Mouse (Mus musculus): ENCODE data around the gene Eps8l3. TPM values are rescaled to one million over a fixed set of nuclear protein-coding genes. Genes with fewer than 3 reads are reported as not detected.

The Eps8l3 gene
- polyA plus RNA-seq, 1 experiment from 2014 or later = not detected

DNA sequence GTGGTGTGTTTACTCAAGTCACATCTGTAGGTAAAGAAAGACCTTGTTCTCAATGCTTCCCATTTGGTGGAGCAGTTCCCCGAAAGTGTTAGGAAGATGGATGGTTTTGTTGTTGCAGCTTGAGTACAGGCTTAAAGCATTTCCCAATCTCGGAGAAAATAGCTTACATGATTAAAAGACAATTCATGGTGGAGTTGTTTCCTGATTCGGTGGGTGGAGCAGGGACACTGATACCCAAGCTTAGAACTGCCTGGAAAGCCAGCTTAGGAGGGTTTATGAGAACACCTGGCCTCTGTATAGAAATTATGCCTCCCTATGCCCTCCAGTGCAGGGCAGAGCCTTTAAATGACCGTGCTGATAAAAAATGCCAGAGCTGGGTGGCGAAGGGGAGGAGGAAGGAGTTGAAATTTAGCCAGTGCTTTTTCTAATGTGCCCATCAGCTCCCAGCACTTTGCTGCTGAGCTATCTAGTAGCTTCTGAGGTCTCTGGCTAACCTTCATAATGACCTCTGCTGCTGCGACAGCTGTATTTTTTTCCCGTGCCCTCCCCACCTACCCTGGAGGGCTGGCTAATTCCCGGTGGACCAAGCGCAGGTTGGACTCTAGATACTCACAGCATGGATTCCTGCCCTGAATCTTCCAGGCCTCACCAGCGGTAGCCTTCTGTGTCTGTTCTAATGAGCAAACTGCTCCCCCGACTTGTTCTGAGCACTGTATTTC is 24.1 kb downstream of the Eps8l3 start:
- H3K4me3 ChIP-seq (replicated peaks) = no peak overlapping the region
- H3K9me3 ChIP-seq (replicated peaks) = no peaks in the 10 kb centered on the region
- no peak overlapping the region for H3K27ac ChIP-seq
- no peak overlapping the region for H3K9ac ChIP-seq
- DNase-seq = no peak
- peaks cover 26% of the 10 kb centered on the region for H3K4me1 ChIP-seq (replicated peaks)
- no peaks in the 10 kb centered on the region for H3K27me3 ChIP-seq
- ATAC-seq (ENCODE audit: low read depth) = no peak
- H3K4me2 ChIP-seq = no peak overlapping the region
- peaks cover 17% of the 10 kb centered on the region for H3K36me3 ChIP-seq
- WGBS (ENCODE audit: insufficient replicate concordance) = 70% methylated on average over 11 of the region's 11 CpGs

DNA sequence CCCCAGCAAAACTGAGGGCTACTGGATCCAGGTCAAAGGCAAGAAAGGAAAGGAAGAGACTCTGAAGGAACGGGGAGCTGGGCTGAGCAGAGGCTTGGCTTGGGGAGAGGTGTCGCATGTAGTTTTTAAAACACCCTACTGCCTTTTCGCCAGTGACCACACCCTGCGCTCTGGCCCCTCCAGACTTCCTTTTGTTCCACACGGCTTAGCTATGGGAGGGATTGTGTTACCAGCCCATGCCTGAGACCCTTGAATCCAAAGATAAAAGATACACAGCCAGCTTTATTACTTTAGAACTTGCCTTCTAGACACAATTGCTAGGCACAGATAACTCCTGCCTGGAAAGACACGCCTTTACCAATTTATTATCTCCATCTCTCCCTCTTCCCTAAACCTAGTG is 28.9 kb downstream of the Eps8l3 start:
- peaks cover 25% of the 10 kb centered on the region for H3K4me1 ChIP-seq (replicated peaks)
- no peaks in the 10 kb centered on the region for H3K36me3 ChIP-seq
- no peak overlapping the region; the same call in 1 of the 2 replicates for H3K27ac ChIP-seq
- ATAC-seq (ENCODE audit: low read depth) (peak; percentile 79), DNase-seq (peak; percentile 15)
- WGBS (ENCODE audit: insufficient replicate concordance) = 16% methylated on average over 6 of the region's 6 CpGs
- H3K4me2 ChIP-seq = peak overlapping the region; percentile 19
- H3K4me3 ChIP-seq (replicated peaks) = no peak overlapping the region
- H3K9me3 ChIP-seq (replicated peaks) = no peaks in the 10 kb centered on the region
- H3K9ac ChIP-seq = no peak overlapping the region
- no peaks in the 10 kb centered on the region for H3K27me3 ChIP-seq

DNA sequence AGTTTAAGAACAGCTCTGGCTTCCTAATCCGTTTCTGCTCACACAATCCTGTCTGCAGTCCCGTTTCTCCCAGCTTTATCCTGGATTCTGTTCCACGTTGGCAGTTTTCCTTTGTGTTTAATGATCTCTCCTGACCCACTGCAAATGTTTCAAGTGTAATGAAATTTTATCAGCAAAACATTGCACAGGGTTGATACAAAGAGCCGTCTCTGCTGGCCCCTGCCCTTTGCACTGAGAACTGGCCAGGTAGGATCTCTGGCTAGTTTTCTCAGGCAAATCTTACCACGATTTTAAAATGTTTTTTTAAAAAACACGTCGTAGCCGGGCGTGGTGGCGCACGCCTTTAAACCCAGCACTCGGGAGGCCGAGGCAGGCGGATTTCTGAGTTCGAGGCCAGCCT is 39.6 kb downstream of the Eps8l3 start:
- no peak overlapping the region for H3K4me2 ChIP-seq
- peaks cover 5% of the 10 kb centered on the region; the same call in 1 of the 2 replicates for H3K27me3 ChIP-seq
- WGBS (ENCODE audit: insufficient replicate concordance) = 79% methylated on average over 15 of the region's 15 CpGs
- H3K4me3 ChIP-seq (replicated peaks) = no peak overlapping the region
- H3K36me3 ChIP-seq = no peaks in the 10 kb centered on the region
- ATAC-seq (ENCODE audit: low read depth) (no peak), DNase-seq (no peak)
- H3K9ac ChIP-seq = no peak overlapping the region
- no peak overlapping the region for H3K27ac ChIP-seq
- H3K9me3 ChIP-seq (replicated peaks) = no peaks in the 10 kb centered on the region
- H3K4me1 ChIP-seq (replicated peaks) = peaks cover 4% of the 10 kb centered on the region; the same call in 1 of the 2 replicates

DNA sequence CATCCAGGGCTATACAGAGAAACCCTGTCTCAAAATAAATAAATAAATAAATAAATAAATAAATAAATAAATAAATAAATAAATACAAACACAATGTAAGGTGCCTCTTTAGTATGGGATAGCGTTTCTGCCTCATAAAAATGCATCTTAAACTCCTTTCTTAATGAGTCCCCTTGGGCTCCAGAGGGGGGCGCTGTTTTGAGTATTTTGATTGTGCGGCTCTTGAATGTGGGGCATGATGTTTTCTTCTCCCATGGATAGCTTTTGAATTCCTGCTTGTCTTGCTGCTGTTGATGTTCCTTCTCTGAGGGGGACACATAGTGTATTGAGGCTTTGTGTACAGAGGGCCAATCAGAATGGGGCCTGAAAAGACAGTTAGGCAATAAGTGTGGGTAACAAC is 40.1 kb downstream of the Eps8l3 start:
- Histone ChIP-seq H3K4me1 (replicated peaks) (0 out of 2 replicates have a peak, but pooled peaks cover 4% of the 10 kb centered on the region), H3K9me3 (replicated peaks) (no peaks in the 10 kb centered on the region)
- no peak for ATAC-seq (ENCODE audit: low read depth)

DNA sequence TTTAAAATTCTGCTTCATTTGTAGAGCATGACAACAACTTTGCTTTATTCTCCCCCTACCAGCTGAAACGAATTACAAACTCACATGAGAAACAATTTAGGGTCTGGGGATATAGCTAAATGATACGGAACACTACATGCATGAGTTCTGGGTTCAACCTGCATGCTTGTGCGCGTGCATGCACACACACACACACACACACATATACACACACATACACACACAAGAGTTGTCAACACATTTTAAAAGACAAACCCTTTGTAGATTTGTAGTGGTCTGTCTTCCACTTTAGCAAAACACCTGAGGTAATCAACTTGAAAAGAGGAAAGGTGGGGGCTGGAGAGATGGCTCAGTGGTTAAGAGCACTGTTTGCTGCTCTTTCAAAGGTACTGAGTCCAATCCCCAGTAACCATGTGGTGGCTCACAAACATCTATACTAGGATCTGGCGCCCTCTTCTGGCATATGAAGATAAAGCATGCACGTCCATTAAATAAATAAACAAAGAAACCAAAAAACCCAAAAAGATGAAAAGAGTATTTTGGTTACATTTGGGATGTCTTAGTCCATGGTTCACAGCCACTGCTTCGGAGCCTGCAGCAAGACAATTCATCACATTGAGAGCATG is 40.9 kb downstream of the Eps8l3 start:
- Histone ChIP-seq H3K4me3 (replicated peaks) (no peak overlapping the region), H3K9me3 (replicated peaks) (no peaks in the 10 kb centered on the region), H3K36me3 (no peaks in the 10 kb centered on the region), H3K27ac (no peak overlapping the region), H3K4me1 (replicated peaks) (no peaks in the 10 kb centered on the region), H3K4me2 (no peak overlapping the region), H3K9ac (no peak overlapping the region), H3K27me3 (peaks cover 5% of the 10 kb centered on the region; the same call in 1 of the 2 replicates)
- DNase-seq = peak; percentile 34
- ATAC-seq (ENCODE audit: low read depth) = no peak
- WGBS (ENCODE audit: insufficient replicate concordance) = 48% methylated on average over 7 of the region's 7 CpGs

More for the DNA sequence above, 40.1 kb downstream of the Eps8l3 start:
- Histone ChIP-seq H3K9ac (no peak overlapping the region), H3K27me3 (peaks cover 5% of the 10 kb centered on the region; the same call in 1 of the 2 replicates), H3K27ac (no peak overlapping the region), H3K36me3 (no peaks in the 10 kb centered on the region), H3K4me2 (no peak overlapping the region), H3K4me3 (replicated peaks) (no peak overlapping the region)
- no peak for DNase-seq
- WGBS (ENCODE audit: insufficient replicate concordance) = 64% methylated on average over 3 of the region's 3 CpGs

DNA sequence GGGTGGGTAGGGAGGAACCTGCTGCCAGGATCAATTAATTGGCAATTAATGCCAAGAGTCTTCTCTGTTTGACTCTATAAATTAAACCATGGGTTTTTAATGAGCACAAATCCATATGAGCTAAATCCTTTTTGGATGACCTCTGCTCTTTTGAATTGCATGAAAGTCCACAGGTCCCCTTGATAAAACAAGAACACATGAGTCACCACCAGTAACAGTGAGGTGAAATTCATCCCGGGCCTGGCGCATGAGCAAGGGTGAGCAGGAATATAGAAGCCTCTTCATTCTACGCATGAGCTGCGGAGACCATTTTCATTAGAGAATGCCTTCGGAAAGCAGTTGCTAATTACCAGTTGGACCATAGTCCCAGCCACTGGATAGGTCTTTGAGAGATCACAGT is 43.3 kb downstream of the Eps8l3 start:
- no peaks in the 10 kb centered on the region for H3K36me3 ChIP-seq
- DNase-seq (no peak), ATAC-seq (ENCODE audit: low read depth) (no peak)
- H3K4me1 ChIP-seq (replicated peaks) = no peaks in the 10 kb centered on the region
- H3K9ac ChIP-seq = no peak overlapping the region
- no peak overlapping the region for H3K4me2 ChIP-seq
- H3K27me3 ChIP-seq = peaks cover 5% of the 10 kb centered on the region; the same call in 1 of the 2 replicates
- H3K9me3 ChIP-seq (replicated peaks) = no peaks in the 10 kb centered on the region
- no peak overlapping the region for H3K4me3 ChIP-seq (replicated peaks)
- no peak overlapping the region for H3K27ac ChIP-seq
- WGBS (ENCODE audit: insufficient replicate concordance) = 80% methylated on average over 5 of the region's 5 CpGs

DNA sequence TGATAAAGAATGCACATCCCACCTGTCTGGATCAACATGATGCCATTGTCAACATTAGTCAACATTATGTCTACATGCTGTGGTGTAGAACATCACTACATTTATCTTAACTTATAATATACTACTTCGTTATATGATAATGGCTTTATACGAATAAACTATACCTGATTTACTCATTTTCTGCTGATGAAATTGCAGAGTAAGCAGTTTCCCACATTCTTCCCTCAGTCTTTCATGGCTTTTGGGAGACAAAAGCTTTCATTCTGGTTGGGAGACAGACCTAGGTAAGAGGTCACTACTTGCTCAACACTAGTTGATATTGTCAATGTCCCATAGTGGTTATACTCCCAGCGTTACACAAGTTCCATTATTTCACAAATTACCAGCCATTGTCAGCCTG is 48.3 kb downstream of the Eps8l3 start:
- Histone ChIP-seq H3K4me1 (replicated peaks) (no peaks in the 10 kb centered on the region), H3K9ac (no peak overlapping the region), H3K36me3 (no peaks in the 10 kb centered on the region), H3K4me3 (replicated peaks) (no peak overlapping the region), H3K27ac (no peak overlapping the region), H3K4me2 (no peak overlapping the region), H3K9me3 (replicated peaks) (no peaks in the 10 kb centered on the region), H3K27me3 (no peaks in the 10 kb centered on the region)
- 68% methylated on average over 3 of the region's 3 CpGs for WGBS (ENCODE audit: insufficient replicate concordance)
- no peak for DNase-seq
- ATAC-seq (ENCODE audit: low read depth) = no peak

DNA sequence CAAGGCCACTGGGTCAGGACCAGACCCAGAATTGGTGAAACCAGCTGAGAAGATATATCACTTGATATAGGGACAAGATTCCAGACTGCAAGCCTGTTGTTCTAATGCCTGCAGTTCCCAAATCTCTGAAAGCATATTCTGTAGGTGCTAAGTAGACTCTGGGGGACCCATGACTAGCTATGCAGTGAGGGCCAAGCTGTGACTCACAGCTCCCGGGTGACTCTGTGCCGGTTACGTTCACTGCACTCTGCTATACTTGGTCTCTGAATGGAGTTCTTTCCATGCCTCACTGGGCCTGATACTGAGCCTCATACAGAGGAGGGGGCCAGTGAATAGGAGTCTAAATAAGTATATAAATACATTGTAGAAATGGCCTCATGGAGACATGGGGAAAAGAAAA is 50.8 kb downstream of the Eps8l3 start:
- Histone ChIP-seq H3K4me1 (replicated peaks) (peaks cover 13% of the 10 kb centered on the region), H3K36me3 (no peaks in the 10 kb centered on the region), H3K27me3 (no peaks in the 10 kb centered on the region), H3K4me2 (no peak overlapping the region), H3K9me3 (replicated peaks) (no peaks in the 10 kb centered on the region), H3K4me3 (replicated peaks) (no peak overlapping the region), H3K9ac (no peak overlapping the region), H3K27ac (no peak overlapping the region)
- DNase-seq = no peak
- ATAC-seq (ENCODE audit: low read depth) = no peak
- 82% methylated on average over 3 of the region's 3 CpGs for WGBS (ENCODE audit: insufficient replicate concordance)

DNA sequence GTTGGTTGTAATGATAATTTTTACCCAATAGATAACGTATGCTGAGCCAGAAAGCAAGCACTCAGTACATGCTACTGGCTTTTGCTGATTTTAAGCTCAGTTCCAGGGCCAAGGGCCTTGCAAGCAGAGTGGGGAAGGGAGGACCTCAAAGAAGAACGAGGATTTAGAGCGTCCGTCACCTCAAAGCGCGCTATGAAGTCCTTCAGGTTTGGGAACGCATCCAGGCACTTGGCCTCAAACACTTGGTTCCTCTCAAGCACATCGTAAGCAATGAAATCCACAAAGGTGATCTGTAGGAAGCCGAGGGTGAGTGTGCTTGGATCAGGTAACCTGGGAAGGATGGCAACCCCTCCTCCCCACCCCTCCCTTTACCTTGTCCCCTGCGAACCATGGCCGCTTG is 51.7 kb downstream of the Eps8l3 start:
- no peak overlapping the region for H3K9ac ChIP-seq
- no peak for DNase-seq
- H3K4me3 ChIP-seq (replicated peaks) = no peak overlapping the region
- no peaks in the 10 kb centered on the region for H3K36me3 ChIP-seq
- H3K27ac ChIP-seq = no peak overlapping the region
- H3K27me3 ChIP-seq = no peaks in the 10 kb centered on the region
- 76% methylated on average over 11 of the region's 11 CpGs for WGBS (ENCODE audit: insufficient replicate concordance)
- peaks cover 13% of the 10 kb centered on the region for H3K4me1 ChIP-seq (replicated peaks)
- H3K9me3 ChIP-seq (replicated peaks) = no peaks in the 10 kb centered on the region
- H3K4me2 ChIP-seq = no peak overlapping the region
- ATAC-seq (ENCODE audit: low read depth) = no peak

DNA sequence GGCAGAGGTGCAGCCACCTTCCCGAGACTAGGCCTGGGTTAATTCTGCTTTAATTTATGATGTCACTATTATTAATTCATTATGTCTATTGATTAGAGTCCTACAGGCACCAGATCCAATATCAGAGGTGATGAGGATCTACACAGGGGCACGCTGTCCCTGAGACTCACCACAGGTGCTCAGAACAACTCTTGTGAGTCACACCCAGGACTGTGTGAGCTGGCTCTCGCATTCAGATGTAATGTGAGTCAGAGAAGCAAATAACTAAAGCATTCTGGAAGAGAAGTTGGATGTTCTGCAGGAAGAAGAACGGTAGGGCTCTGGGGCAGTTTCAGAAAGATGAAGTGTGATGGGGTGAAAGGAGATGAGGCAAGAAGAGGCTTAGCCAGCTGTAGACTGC is 52.2 kb downstream of the Eps8l3 start:
- H3K9me3 ChIP-seq (replicated peaks) = no peaks in the 10 kb centered on the region
- no peaks in the 10 kb centered on the region; the same call in 1 of the 2 replicates for H3K27me3 ChIP-seq
- WGBS (ENCODE audit: insufficient replicate concordance) = 75% methylated on average over 4 of the region's 4 CpGs
- H3K27ac ChIP-seq = no peak overlapping the region
- DNase-seq = no peak
- H3K9ac ChIP-seq = no peak overlapping the region
- no peak overlapping the region for H3K4me2 ChIP-seq
- peaks cover 13% of the 10 kb centered on the region for H3K4me1 ChIP-seq (replicated peaks)
- no peak overlapping the region for H3K4me3 ChIP-seq (replicated peaks)
- no peak for ATAC-seq (ENCODE audit: low read depth)
- H3K36me3 ChIP-seq = no peaks in the 10 kb centered on the region

DNA sequence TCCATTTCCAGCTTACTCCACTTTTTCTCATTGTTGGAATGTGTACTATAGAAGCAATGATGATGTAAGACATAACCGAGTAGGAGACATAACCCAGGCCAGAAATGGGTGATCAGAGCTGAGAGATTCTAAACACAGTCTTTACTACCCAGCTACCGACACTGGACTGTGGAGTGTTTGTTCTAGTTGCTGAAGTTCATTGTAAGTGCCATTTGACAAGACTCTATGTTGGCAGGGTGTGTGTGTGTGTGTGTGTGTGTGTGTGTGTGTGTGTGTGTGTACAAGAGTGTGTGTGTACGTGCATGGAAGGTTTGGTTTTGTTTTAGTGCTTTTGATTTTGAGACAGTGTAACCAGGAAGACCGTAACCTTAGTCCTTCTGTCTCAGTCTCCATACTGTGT is 52.7 kb downstream of the Eps8l3 start:
- ATAC-seq (ENCODE audit: low read depth) = no peak

More for the DNA sequence above, 52.7 kb downstream of the Eps8l3 start:
- Histone ChIP-seq H3K27me3 (no peaks in the 10 kb centered on the region; the same call in 1 of the 2 replicates), H3K9me3 (replicated peaks) (no peaks in the 10 kb centered on the region), H3K4me3 (replicated peaks) (no peak overlapping the region), H3K27ac (no peak overlapping the region), H3K36me3 (no peaks in the 10 kb centered on the region), H3K4me2 (no peak overlapping the region), H3K9ac (no peak overlapping the region), H3K4me1 (replicated peaks) (peaks cover 13% of the 10 kb centered on the region)
- 58% methylated on average over 4 of the region's 4 CpGs for WGBS (ENCODE audit: insufficient replicate concordance)
- no peak for DNase-seq

All from liver, embryonic 13.5 days (tissue).